Mouse (Mus musculus) T-helper 17 cell (primary cell): ENCODE data around the gene Secisbp2l.

Source experiments
- in situ Hi-C, 2 experiments: fragments of 300-600 bp; cut with MboI, MseI; formaldehyde crosslinking; loops; 1 replicate in 1 of 2; 2 replicates in 1 of 2; pipeline ENCODE4 v1.15.1; 2025; ENCODE audit warnings: high pct_unique_total_duplicates in 2 of 2

Gene Secisbp2l

DNA sequence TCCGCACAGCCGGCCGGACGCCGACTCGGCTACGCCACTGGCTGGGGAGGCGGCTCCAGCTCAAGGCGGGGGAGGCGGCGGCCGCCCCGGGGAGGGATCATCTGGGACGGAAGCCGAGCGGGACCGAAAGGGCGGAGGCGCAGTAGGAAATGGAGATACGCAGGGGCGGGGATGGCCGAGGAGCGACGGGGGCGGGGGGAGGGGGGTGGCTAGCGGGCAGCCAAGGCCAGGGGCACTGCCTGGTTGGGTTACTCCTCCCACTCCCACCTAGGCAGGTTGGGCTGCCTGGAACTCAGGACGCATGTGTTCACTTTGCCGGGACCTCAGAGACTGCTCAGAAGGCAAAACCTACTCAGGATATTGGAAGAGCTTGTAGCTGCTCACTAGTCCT lies at the start of gene Secisbp2l:
Gene Secisbp2l (minus strand): TSS at position 152 of the 391 bp plus-strand sequence.
- in situ Hi-C loops = no loop called here

DNA sequence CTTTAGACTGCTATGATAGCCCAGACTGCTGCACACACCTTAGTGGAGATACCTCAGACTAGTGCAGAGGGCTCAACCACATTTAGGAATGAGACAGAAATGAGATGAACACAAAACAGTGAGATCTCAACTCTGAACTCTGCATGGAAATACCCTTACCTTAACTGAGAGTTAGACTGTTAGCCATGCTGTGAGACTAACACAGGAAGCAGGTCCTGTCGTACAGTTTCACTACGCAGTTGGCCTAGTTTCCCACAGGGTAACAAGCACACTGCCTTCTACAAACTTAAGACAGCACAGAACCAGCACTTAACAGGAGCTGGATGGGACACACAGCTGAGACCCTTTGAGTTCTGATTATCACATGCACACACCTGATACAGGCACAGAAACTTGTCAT lies 47.3 kb upstream of the Secisbp2l start:
- in situ Hi-C loops = loop anchor here in 1 of 2 experiments (5.0 kb wide), 1 partner anchor 173 kb away; no protein-coding TSS in a partner anchor

DNA sequence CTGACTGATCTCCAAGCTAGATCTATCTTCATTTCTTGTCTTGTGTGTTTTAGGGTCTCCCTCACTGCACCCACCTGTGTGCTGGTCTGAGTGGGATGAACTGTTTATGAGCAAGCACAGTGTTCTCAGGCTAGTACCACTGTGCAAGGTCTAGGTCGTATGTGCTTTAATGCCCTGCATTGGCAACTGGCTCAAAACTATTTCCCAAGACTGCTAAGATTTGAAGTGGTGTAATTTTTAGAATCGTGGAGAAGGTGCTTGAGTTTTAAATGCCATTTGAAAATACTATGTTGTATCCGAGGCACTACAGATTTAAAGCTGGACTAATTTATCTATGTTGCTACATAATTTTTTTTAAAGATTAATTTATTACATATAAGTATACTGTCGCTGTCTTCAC lies 45.2 kb upstream of the Secisbp2l start:
- in situ Hi-C loops = loop anchor here in 1 of 2 experiments (5.0 kb wide), 1 partner anchor 171 kb away; no protein-coding TSS in a partner anchor

DNA sequence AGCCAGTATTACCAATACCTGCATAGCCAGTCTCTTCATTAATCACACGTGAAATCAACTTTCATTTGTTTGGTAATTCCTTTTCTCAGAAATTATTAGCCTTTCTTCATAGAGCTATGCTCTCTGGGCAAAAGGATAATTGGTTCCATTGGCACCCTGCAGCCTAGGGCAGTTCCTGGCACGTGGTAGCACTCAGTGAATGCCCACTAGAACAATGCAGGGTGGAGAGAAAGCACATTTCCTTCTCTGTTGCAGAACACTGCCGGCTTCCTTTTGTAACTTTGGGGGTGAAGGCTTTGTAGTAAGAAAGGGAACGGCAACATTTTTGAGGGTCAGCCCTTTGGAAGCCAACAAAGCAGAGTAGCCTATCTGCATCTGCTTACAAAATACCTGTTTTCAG lies 43.5 kb upstream of the Secisbp2l start:
- in situ Hi-C loops = loop anchor here in 1 of 2 experiments (5.0 kb wide), 1 partner anchor 169 kb away; no protein-coding TSS in a partner anchor

DNA sequence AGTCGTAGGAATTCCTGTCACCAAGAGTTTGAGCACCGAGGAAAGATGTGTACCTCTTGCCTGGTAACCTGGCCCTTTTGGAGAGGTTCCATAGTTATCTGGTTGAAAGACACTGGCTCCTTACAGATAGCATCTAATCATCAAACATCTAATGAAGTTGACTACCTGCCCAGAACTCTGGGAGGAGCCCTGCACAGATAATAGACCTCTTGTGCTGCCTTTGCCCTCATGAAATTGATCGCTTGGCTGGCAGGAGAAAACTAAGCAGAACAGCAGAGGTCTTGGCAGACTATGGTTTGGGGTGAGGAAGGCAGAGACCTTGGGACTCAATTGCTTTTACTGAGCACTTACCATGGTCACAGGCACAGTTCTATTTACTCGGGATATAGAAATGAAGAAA lies 37.7 kb upstream of the Secisbp2l start:
- in situ Hi-C loops = no loop called here

DNA sequence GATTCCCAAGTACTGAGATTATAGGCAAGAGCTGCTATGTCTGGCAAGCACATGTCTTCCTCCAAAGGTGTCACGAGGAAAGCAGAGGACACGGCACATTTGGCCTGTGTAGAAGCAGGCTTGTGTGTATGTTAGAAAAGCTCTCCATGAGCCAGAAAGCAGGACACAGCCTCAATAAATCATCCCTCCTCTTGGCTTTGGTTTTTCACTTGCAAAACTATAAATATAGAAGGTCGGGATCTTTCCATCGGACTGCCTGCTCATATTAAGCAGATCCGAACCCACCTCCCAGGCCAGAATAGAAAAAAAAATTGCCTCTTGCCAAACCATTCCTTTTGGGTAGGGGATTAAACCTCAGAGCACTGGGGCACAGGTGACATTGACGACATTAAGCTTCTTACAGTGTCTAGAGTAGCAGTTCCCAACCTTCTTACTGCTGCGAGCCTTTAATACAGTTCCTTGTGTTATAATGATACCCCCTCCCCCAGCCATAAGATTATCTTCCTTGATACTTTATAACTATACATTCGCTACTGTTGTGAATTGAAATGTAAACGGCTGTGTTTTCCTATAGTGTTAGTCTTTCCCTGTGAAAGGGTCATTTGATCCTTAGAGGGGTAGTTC lies 31.4 kb upstream of the Secisbp2l start:
- in situ Hi-C loops = no loop called here

DNA sequence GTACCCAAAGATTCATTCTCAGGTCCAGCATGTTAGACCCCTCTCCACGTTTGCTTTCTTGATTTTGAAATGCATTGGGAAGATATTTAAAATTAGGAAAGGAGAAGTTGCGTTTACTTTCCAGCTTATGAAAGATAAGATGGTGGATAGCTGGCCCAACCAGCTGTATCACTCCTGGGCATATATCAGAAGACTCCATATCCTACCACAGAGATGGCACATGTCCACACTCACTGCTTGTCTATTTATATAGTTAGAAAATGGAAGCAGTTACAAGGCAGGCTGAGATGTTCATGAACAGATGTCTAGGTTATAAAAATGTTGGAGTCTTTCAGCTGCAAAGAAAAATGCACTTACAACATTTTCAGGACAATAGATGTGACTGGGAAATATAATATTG lies 28.7 kb upstream of the Secisbp2l start:
- in situ Hi-C loops = no loop called here

DNA sequence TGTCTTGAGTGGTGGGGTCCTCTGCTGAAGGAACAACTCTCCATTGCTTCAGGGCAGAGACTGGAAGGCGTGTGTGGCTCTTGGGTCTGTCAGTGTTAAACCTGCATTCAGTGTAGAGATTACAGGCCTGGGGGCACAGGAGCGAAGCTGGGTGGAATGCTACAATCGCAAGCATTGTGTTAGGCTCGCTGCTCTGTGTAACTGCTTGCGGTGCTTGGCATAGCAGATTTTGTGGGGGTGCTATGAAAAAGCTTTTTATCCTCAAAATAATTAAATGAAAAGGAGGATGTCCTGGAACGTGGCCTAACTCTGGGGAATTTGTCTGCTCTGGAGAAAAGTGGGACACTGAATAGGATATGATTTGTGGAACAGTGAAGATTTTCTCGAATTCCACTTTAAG lies 26.9 kb upstream of the Secisbp2l start:
- in situ Hi-C loops = no loop called here

DNA sequence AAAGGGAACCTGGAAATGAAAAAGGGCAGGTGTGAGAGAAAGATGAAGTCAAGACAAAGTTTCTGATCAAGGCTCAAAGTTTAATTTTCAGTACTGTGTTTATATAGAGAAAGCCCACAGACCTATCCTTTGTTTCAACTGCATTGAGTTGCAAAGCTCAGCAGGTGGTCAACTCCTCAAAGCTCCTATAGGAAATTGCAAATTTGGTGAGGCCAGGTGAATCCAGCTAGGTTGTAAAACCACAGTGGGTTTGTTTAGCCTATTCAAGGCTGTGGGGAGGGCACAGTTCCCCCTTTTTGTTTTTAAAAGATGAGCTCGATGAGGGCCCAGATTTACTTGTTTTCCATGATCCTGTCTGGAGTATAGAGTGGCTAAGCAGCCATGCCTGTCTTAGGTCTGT lies 23.2 kb upstream of the Secisbp2l start:
- in situ Hi-C loops = no loop called here

DNA sequence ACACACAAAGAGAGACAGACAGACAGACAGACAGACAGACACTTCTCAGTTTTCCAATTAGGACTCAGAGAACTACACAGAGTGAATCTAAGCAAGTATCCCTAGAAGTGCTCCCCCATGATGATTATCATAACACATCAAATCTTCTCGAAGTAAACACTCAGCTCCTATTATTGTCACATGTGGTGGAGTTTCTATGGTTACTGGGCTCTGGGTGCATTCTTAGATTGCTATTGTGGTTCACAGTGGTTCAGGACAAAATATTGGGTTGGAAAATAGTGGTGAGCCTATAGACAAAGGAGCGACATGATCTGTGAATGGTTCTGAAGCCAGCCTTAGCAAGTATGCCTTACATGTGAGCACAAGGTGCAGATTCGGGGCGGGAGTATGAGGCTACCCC lies 19.3 kb upstream of the Secisbp2l start:
- in situ Hi-C loops = no loop called here

DNA sequence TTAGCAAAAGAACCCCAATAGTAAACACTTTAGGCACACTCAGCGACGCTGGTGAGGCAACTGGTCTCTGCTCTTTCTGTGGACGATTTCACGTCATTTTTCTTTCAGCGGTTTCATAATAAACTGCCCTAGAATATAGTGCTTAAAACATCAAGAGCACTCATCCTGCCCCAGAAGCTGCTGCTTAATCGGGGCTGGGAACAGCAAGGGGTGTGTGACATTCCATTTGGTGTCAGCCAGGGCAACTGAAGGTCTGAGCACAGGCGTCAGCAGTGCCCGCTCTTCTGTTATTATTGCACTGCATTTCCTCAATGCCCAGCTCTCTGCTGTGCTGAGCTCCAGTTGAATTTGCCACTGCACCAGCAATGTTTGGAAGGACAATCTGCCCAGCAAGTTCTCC lies 18.4 kb upstream of the Secisbp2l start:
- in situ Hi-C loops = no loop called here

DNA sequence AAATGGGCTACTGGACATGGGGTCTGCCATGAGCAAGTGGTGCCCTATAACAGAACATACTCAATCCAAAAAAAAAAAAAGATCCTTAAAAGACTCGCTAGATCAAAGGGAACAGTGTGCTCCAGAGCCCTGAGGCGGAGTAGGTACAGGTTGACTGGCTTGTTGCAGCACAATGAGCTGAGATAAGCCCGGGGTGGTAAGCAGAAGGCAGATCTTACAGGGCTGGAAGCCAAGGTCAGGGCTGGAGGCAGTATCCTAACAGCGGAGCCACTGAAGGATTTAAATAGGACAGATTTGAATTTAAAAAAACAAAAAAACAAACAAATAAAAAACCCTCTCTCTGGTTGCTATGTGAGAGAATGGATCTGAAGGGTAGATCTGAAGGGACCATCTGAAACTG lies 17.8 kb upstream of the Secisbp2l start:
- in situ Hi-C loops = no loop called here

DNA sequence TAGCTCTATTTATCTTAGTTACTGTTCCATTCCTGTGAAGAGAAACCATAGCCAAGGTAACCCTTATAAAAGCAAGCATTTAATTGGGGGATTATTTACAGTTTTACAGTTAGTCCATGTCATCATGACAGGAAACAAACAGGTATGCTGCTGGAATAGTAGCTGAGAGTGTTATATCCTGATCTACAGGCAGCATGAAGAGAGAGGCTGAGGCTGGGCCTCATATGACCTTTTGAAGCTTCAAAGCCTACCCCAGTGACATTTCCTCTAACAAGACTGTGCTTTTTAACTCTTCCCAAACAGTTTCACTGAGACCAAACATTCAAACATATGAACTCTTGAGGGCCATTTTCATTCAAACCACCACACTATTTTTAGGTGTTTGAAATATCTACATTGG lies 15.2 kb upstream of the Secisbp2l start:
- in situ Hi-C loops = no loop called here

DNA sequence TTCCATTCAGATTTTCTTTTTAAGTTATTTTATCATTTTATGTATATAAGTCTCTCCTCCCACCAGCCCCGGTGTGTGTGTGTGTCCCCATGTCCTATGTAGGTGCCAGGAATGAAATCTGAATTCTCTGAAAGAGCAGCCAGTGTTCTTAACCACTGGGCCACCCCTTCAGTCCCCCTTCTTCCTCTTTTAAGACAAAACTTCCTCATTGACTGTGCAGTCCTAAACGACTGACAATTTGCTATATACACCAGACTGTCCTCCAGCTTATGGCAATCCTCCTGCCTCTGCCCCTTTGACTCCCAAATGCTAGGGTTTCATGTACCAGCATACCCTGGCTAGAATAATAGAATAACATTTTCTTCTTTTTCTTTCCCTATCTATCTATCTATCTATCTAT lies 12.4 kb upstream of the Secisbp2l start:
- in situ Hi-C loops = no loop called here

DNA sequence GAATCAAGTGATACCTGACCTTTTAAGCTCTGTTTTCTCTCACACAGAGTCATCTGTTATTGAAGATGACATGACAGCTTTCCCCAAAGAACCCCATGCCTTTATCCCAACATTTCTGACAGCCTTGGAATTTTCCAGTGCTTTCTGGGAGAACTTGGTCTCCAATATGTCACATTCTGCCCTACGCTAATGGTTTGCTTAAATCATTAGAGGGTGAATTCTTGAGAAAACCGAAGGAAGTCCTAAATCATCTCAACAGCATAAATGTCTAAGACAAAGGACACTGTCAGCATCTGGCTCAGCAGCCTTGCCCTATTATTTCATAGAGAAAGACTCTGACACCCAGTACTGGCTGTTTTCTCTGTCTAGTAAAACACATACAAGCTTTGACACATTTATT lies 11.5 kb upstream of the Secisbp2l start:
- in situ Hi-C loops = no loop called here

DNA sequence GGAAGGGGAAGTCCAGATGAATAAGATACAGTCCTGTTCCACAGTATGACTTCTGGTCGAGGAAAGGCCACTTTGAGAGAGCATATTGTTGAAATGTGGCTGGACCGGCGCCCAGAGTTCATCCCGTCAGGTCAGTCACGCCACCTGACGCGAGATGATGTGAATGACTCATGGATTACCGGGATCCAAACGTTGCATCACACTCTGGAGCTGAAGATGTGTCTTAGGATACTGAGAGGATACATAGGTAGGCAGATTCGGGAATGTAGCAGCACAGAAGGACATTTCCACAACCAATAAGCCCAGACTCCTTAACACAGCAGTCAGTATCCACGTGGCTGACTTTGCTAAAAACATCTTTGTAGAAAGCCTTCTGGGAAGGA lies 10.2 kb upstream of the Secisbp2l start:
- in situ Hi-C loops = no loop called here

DNA sequence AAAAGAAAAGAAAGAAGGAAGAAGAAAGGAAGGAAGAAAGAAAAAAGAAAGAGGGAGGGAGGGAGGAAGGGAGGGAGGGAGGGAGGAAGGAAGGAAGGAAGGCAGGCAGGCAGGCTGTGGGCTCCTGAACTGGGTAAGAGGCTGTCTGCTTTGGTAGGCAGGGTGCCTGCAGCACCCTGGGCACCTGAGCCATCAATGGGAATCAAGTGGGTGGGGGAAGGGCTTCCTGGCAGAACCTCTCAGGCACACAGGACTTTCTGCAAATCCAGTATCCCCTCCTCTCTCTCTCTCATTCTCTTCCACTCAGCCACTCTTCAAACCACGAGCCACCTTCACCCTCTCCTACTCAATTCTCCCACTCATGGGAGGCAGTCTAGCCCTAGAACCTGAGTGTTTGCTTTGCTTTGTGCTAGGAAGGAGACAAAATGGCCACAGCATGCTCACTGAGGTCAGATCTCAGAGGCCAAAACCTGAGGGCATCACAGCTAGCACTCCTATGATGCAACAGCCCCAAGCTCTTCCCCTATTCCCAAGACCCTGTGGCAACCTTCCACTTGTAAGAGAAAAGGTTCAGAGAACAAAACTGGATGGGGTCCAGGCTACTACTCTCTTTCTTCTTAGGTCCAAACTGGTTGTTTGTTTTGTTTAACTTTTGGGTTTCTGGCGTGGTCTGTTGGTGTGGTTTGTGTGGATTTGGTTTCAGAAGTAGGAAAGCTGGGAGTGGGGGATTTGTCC lies 9.6 kb upstream of the Secisbp2l start:
- in situ Hi-C loops = no loop called here

DNA sequence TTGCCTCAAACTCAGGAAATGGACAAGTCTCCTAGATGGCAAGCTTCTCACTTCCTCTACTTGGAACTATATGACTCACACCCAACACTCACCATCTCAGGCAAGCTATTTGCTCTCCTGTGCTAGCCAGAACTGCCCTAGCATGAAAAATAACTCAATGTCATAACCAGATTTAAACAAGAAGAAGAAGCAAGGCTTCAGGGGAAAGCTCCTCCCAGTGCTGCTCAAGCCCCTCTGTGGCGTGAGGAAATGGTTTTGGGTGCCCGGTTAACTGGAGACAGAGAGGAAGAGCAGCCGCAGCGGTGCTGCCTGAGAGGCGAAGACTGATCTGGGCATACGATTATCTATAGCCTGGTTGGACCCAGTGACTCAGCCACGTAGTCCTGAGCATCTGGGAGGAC lies 8.8 kb upstream of the Secisbp2l start:
- in situ Hi-C loops = no loop called here

DNA sequence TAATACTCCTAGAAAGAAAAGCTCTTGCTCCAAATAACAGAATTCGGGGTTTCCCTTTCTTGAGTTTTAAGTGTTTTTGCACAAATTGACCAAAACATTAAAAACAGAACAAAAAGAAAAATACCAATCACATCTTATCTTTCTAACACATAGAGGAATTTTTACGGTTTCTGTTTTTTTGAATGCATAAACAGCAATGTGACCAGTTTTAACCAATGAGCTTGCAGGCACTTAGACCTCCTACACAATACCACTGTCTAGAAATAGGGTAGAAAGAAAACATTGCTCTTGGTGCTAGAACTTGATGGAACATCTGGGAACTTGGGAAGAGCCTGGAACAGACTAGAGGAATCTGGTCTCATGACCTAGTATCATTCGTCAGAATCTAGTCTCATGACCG lies 7.6 kb upstream of the Secisbp2l start:
- in situ Hi-C loops = no loop called here

DNA sequence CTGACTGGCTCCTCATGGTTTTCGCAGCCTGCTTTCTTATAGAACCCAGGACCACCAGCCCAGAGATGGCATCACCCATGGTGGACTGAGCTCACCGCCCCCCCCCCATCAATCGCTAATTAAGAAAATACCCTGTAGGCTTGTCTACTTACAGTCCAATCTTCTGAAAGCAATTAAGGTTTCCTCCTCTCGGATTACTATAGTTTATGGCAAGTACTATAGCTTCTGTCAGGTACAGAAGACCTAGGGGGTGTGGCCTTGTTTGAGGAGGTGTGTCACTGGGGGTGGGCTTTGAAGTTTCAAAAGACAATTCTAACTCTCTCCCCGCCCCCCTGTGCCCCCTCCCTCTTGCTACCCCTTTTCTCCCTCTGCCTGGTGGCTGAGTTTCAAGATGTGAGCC lies 6.6 kb upstream of the Secisbp2l start:
- in situ Hi-C loops = no loop called here

DNA sequence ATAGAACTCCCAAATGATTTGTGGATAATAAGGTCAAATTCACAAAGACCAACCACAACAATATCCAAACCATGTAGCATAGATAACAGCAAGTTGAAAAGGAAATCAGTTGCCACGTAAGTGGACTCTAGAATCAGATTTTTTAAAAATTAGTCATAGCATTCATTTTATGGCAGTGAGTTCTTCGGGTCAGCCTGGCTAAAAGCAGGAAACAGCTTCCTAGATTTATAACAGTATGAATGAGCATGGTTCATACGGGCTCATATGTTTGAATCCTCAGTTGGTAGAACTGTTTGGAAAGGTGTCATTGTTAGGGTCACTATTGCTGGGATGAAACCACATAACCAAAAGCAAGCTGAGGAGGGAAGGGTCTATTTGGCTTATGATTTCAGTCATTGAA lies 6.1 kb upstream of the Secisbp2l start:
- in situ Hi-C loops = no loop called here

DNA sequence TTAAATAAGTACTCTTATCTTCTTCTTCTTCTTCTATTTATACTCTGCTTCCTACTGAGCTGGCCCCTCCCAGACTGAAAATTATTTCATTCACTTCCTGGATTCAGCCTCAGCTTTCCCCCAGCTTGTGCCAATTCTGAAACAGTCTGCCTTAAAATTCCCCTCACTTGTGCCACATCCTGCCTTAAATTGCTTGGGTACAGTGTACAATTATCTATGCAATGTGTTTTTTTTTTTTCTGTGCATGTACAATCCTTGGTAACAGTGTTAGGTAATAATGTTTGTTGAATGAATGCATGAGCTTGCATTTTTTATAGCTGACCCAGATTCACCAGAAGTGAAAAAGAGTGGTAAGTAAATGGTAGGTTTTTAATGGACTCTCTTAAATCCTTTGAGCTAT lies 5.7 kb upstream of the Secisbp2l start:
- in situ Hi-C loops = no loop called here

DNA sequence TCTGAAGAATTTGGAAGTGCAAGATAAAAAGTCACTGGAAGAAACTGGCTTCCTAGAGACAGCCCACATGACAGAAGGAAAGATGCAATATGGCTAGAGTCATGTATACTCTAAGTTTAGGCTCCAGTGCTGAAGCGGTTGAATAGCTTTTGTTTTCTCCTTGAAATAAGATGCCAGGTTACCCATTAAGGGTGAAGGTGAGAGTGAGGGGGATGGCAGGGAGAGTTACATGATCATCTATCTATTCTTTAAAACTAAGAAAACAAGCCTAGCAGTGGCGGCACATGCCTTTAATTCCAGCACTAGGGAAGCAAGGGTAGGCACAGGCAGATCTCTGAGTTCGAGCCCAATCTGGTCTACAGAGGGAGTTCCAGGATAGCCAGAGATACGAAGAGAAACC lies 2.4 kb upstream of the Secisbp2l start:
- in situ Hi-C loops = no loop called here
